Mouse (Mus musculus) cortical plate, adult 2 months (tissue): ENCODE results near the gene Sdk1.

Experiments
- CTCF ChIP-seq: fragments of 200-500 bp; IDR thresholded peaks from 2 replicates; pipeline ENCODE4 v1.5.1; 2011; ENCODE audit warnings: mild to moderate bottlenecking, control low read depth, low read length; ENCODE audit not compliant: insufficient read depth; ENCODE audit errors: extremely low read depth
- POLR2A ChIP-seq: fragments of 200-500 bp; IDR thresholded peaks from 2 replicates; pipeline ENCODE4 v1.6.1; 2011; ENCODE audit warnings: mild to moderate bottlenecking, low read length, control low read depth; ENCODE audit not compliant: insufficient read depth; ENCODE audit errors: extremely low read depth

DNA sequence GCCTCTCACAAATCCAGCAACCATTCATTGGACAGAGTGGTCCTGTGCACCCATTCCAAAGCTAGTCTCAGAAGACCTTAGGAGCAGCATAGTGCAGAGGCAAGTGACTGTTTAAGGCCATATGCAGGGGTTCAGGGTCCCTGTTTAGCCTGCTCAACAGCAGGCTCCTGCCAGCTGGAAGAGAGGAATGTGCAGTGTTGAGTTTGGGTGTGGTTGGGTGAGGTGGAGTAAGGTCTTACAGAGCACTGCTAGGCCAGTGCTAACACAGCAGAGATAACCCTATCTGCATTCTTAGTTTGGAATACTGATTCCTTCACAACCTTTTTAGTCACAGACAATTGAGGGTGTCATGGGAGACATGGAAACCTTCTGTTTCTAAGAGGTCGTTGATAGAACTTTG is 206.0 kb downstream of the Sdk1 start:
- TF ChIP-seq POLR2A (no peak), CTCF (no peak)
